Mouse (Mus musculus) neutrophil, adult 5-6 weeks (primary cell): Measurements from ENCODE around the gene Ftcd. TPM values are rescaled to one million over a fixed set of nuclear protein-coding genes. Genes with fewer than 3 reads are reported as not detected.
A peak's percentile ranks its signal among the peaks of the same experiment; 100 is the strongest.

Source experiments
- ATAC-seq: fragments of 151-379, 151-347 bp; 2 replicates; pipeline ENCODE4 v1.8.0; 2017; ENCODE audit warnings: mild to moderate bottlenecking, moderate TSS enrichment; ENCODE audit not compliant: insufficient number of reproducible peaks, poor library complexity, low FRiP score, severe bottlenecking; ENCODE audit errors: extremely low read depth
- total RNA-seq: library from RNA; stranded (forward); fragments of 200-1000 nt; gene quantifications from 2 replicates; pipeline ENCODE4 v1.2.3, GENCODE M21; 2017

Ftcd gene
- not detected in 2 replicates for total RNA-seq

GRCm38 (mm10) chr10:76575374-76575773 is at the start of gene Ftcd:
Gene Ftcd, plus strand, starts transcription at chr10:76575648.
- no peak for ATAC-seq

- no peak for ATAC-seq
Observed at GRCm38 (mm10) chr10:76530922-76531321, 44.5 kb upstream of the Ftcd start.

- ATAC-seq = peak; percentile 92
Observed at GRCm38 (mm10) chr10:76531375-76531774, 44.1 kb upstream of the Ftcd start, which contains the start of gene Lss. Gene Lss, plus strand, starts transcription at chr10:76531588.

DNA sequence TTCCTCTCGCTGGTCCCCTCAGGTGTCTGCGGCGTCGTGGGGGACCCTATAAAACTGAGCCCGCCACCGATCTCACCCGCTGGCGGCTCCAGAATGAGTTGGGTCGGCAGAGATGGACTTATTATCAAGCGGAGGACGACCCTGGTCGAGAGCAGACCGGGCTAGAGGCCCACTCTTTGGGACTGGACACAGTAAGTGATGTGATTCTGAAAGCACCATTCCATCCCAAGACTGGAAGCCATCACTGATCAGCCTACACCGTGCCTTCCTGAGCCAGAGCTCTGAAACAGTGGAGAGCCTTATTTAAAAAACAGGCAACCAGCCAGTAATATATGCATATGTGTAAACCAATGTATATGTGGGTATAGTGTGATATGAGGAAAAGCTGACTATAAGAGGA is 43.6 kb upstream of the Ftcd start:
- ATAC-seq = no peak

GRCm38 (mm10) chr10:76535526-76535925 is 39.9 kb upstream of the Ftcd start:
- no peak for ATAC-seq

DNA sequence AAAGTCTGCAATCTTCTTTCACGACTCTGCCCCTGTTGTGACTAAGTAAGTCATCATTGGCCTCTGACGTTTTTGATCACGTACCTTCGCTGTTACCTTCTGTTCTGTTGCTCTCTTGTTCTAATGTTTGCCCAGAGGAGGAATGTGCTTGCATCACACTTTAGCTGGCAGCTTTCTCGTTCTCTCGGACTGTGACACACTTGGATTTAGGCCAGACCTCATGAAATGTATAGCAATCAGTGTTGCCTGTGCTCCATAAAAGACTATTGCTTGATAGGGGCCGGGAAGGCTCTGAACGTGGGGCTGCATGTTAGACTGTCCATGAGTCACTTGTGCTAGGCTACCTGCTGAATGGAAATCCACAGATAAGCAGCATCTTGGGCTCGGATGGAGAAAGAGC is 37.8 kb upstream of the Ftcd start:
- ATAC-seq = no peak

GRCm38 (mm10) chr10:76541336-76542085 is 33.9 kb upstream of the Ftcd start:
- peak; percentile 56 for ATAC-seq

GRCm38 (mm10) chr10:76542636-76543375 is 32.6 kb upstream of the Ftcd start:
- peak; percentile 21; the same call in 1 of the 2 replicates for ATAC-seq

- no peak for ATAC-seq
Observed at GRCm38 (mm10) chr10:76546566-76546965, 28.9 kb upstream of the Ftcd start.

GRCm38 (mm10) chr10:76548218-76548617 is 27.2 kb upstream of the Ftcd start:
- ATAC-seq = no peak

DNA sequence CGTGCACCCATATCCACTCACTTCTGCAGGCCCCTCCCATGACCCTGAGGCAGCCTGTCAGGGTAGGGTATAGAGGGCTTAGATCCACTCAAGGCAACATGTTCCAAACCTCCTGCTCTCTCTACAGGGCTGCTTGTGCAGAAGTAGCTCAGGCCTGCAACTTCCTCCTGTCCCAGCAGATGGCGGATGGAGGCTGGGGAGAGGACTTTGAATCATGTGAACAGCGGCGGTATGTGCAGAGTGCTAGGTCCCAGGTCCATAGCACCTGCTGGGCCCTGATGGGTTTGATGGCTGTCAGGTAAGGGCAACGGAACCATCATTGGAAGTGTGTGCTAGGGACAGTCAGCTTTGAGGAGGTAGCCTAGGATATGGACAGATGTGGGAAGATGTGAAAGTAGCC is 25.0 kb upstream of the Ftcd start:
- no peak for ATAC-seq

GRCm38 (mm10) chr10:76551556-76551955 is 23.9 kb upstream of the Ftcd start:
- ATAC-seq = no peak

DNA sequence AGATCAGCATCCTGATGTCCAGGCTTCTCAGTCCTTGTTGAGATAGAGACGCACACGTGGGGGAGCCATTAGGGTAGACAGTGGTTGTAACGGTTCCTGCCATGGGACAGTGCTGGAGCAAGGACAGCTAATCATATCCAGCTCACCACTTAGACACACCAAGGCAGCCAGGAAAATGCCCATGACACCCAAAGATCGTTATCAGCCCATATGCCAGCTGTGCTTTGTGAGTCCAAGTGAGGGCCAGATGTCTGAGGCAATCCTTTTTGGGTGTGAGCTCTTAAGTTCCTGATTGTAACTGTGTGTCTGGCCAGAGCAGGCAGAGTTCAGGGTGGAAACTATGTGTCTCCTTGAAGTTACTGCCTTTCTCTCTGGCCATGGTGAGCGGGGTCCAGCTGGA is 21.4 kb upstream of the Ftcd start:
- ATAC-seq = no peak

DNA sequence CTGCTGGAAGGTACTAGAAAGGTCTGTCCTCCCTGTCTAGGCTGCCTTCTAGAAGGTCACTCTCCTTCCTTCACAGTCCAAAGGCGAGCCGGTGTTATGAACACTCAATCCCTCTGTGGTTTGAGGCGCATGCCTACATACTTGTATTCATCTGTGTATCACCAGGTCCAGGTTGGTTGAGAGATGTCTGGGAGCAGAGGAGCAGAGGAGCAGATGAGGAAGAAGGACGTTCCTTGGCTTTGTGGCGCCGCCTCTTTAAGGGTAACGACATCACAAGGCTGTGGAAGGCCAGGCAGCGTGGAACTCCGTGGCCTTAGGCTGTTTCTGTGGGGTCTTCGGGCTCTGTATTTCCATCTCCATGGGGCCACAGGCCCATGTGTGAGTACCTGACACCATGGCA is 13.5 kb upstream of the Ftcd start, which contains the start of gene Spatc1l:
TSS of gene Spatc1l (plus strand) at position 301 of the 400 bp plus-strand sequence.
- no peak for ATAC-seq

- no peak for ATAC-seq
Observed at GRCm38 (mm10) chr10:76569996-76570685, 5.3 kb upstream of the Ftcd start.

- ATAC-seq = no peak
Observed at GRCm38 (mm10) chr10:76571070-76571469, 4.4 kb upstream of the Ftcd start.

- ATAC-seq = no peak
Observed at GRCm38 (mm10) chr10:76572151-76572550, 3.3 kb upstream of the Ftcd start.

- no peak for ATAC-seq
Observed at GRCm38 (mm10) chr10:76576920-76577319, 1.5 kb downstream of the Ftcd start.

DNA sequence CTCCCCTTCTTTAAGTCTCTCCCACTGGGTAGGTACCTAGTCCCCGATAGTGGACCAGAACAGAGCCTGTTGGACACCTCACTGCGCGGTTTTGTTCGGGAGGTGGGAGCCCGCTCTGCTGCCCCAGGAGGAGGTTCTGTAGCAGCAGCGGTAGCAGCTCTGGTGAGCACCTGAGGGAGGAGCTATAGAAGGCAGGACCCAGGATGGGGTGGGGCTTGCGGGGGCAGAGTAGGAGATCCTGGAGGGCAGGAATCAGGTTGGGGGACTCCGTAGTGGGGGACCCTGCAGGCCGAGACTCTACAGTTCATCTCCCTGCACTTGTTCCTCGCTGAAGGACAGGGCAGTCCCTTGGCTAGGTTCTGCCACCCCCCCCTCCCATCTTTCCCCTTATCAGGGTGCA is 8.7 kb downstream of the Ftcd start:
- no peak for ATAC-seq

- no peak for ATAC-seq
Observed at GRCm38 (mm10) chr10:76586190-76586589, 10.7 kb downstream of the Ftcd start.
